Mouse (Mus musculus) heart, adult 2 months (tissue): ENCODE data around the gene Vps33a. TPM values are rescaled to one million over a fixed set of nuclear protein-coding genes. Genes with fewer than 3 reads are reported as not detected.

Source experiments
- DNase-seq, 2 experiments: peaks; one replicate each; pipeline ENCODE4 v3.0.0; 2021
- H3K27ac ChIP-seq: fragments of 200-600 bp; 2 replicates; pipeline ENCODE4 v1.8.1; 2022
- H3K27me3 ChIP-seq: fragments of 200-500 bp; 2 replicates; pipeline ENCODE4 v1.6.1; 2012; ENCODE audit warnings: mild to moderate bottlenecking, low read length, inconsistent platforms, mixed read lengths; ENCODE audit not compliant: control insufficient read depth, insufficient read depth
- H3K36me3 ChIP-seq: fragments of 200-500 bp; 2 replicates; pipeline ENCODE4 v1.6.1; 2012; ENCODE audit warnings: low read length, inconsistent platforms; ENCODE audit not compliant: control insufficient read depth, insufficient read depth
- H3K4me1 ChIP-seq: fragments of 200-500 bp; 2 replicates; pipeline ENCODE4 v1.6.1; 2011; ENCODE audit warnings: low read length; ENCODE audit not compliant: control insufficient read depth, insufficient read depth
- H3K4me3 ChIP-seq: fragments of 200-600 bp; 2 replicates; pipeline ENCODE4 v1.8.1; 2022
- H3K79me2 ChIP-seq: fragments of 200-500 bp; replicated peaks from 2 replicates; pipeline ENCODE4 v1.6.1; 2012; ENCODE audit warnings: mild to moderate bottlenecking, inconsistent platforms, low read length, moderate library complexity, mixed read lengths; ENCODE audit not compliant: control insufficient read depth, insufficient read depth
- H3K9ac ChIP-seq: fragments of 200-500 bp; 2 replicates; pipeline ENCODE4 v1.6.1; 2012; ENCODE audit warnings: low read depth, mild to moderate bottlenecking, control low read depth, inconsistent platforms, low read length, mixed read lengths
- CTCF ChIP-seq: fragments of 200-600 bp; IDR thresholded peaks from 2 replicates; pipeline ENCODE4 v1.8.1; 2022; ENCODE audit warnings: antibody characterized with exemption, mild to moderate bottlenecking, moderate library complexity
- EP300 ChIP-seq: fragments of 200-500 bp; IDR thresholded peaks from 2 replicates; pipeline ENCODE4 v1.6.1; 2011; ENCODE audit warnings: low read depth, low read length, control low read depth; ENCODE audit not compliant: insufficient read depth
- POLR2A ChIP-seq: fragments of 200-500 bp; IDR thresholded peaks from 2 replicates; pipeline ENCODE4 v1.6.1; 2011; ENCODE audit warnings: mild to moderate bottlenecking, low read depth, low read length, control low read depth; ENCODE audit not compliant: insufficient read depth
- WGBS: fragments of 180-500 bp; shearing (Covaris S2); methylation state at CpG from one replicate; pipeline ENCODE4 v1.1.7; 2018; 5-methylcytosine and 5-hydroxymethylcytosine counted together
- intact Hi-C: fragments of 180-260 bp; cut with DNase I; formaldehyde crosslinking; loops from one replicate; pipeline ENCODE4 v1.15.1; 2025
- polyA plus RNA-seq: library from polyadenylated mRNA; depleted of rRNA; stranded (reverse); fragments of >200 nt; gene quantifications from 2 replicates; pipeline ENCODE4 v1.2.3, GENCODE M21; 2012
- total RNA-seq, 2 experiments: library from RNA; stranded (reverse); gene quantifications; 2 replicates each; pipeline ENCODE4 v1.2.3; 2021

Vps33a gene
- total and polyA plus RNA-seq, 3 experiments = 13.0 to 32.1 (median 26.2) TPM

DNA sequence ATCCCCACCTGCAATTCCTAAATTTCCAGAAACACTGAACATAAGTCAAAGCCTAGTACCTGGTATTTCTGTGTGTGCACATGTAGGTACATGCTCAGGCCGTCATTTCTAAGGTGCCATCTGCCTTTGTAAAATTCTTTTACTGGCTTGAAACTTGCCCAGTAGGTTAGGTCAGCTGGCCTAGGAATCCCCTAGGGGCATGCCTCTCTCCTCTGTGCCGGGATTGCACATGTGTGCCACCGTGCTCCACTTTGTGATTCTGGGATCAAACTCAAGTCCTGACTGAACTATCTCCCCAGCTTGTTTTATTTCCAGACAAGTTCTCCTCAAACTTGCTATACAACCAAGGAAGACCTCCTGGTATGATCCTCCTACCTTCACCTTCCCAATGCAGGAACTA lies 3.9 kb upstream of the Vps33a start:
- no peaks in the 10 kb centered on the region for H3K36me3 ChIP-seq
- 75% methylated on average over 3 of the region's 3 CpGs for WGBS
- no peak overlapping the region for H3K9ac ChIP-seq
- no peak overlapping the region for H3K4me3 ChIP-seq
- no peaks in the 10 kb centered on the region; the same call in 1 of the 2 replicates for H3K4me1 ChIP-seq
- TF ChIP-seq CTCF (no peak), EP300 (no peak), POLR2A (no peak)
- intact Hi-C loops = no loop called here
- no peaks in the 10 kb centered on the region for H3K79me2 ChIP-seq
- H3K27me3 ChIP-seq = no peaks in the 10 kb centered on the region
- H3K27ac ChIP-seq = no peak overlapping the region
- DNase-seq = no peak

- intact Hi-C loops = no loop called here
- H3K27ac ChIP-seq = no peak overlapping the region; the same call in 1 of the 2 replicates
- H3K27me3 ChIP-seq = no peaks in the 10 kb centered on the region
- peaks cover 4% of the 10 kb centered on the region; the same call in 1 of the 2 replicates for H3K79me2 ChIP-seq
- WGBS = 63% methylated on average over 8 of the region's 8 CpGs
- no peak for DNase-seq
- TF ChIP-seq EP300 = no peak
- no peak for TF ChIP-seq POLR2A
- no peak for TF ChIP-seq CTCF
- H3K4me1 ChIP-seq = no peaks in the 10 kb centered on the region
- H3K9ac ChIP-seq = no peak overlapping the region
- H3K4me3 ChIP-seq = peak overlapping the region; percentile 66
- H3K36me3 ChIP-seq = no peaks in the 10 kb centered on the region
Observed at GRCm38 (mm10) chr5:123573362-123573761, 524 bp upstream of the Vps33a start.

DNA sequence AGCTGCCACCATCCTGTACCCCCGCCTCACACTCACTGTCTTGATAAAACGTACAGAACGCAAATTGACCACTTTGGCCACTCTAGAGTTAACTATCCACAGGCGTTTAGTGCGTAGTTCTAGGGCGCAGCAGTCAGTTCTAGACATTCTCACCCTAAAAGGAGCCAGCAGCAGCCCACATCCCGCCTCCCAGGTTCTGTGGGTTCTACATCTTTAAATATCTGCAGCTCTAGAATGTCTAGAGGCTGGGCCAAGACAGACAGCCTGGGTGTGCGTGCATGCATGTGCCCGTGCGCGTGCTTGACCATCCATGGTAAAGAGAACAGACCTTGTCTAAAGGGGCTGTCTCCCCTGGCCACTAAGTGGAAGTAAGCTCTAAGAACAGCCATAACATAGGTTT lies 11.7 kb downstream of the Vps33a start:
- Histone ChIP-seq H3K36me3 (no peaks in the 10 kb centered on the region), H3K9ac (no peak overlapping the region), H3K27ac (no peak overlapping the region), H3K4me3 (no peak overlapping the region), H3K27me3 (no peaks in the 10 kb centered on the region), H3K4me1 (no peaks in the 10 kb centered on the region), H3K79me2 (peaks cover 5% of the 10 kb centered on the region; the same call in 1 of the 2 replicates)
- intact Hi-C loops = no loop called here
- 93% methylated on average over 11 of the region's 11 CpGs for WGBS
- DNase-seq = no peak
- TF ChIP-seq EP300 = no peak
- TF ChIP-seq CTCF = no peak
- no peak for TF ChIP-seq POLR2A

- intact Hi-C loops = no loop called here
Observed at GRCm38 (mm10) chr5:123559588-123559987, 13.2 kb downstream of the Vps33a start.

GRCm38 (mm10) chr5:123556451-123556850 lies 16.4 kb downstream of the Vps33a start:
- Histone ChIP-seq H3K79me2 (0 out of 2 replicates have a peak, but pooled peaks cover 2% of the 10 kb centered on the region), H3K9ac (no peak overlapping the region), H3K36me3 (no peaks in the 10 kb centered on the region), H3K4me1 (no peaks in the 10 kb centered on the region), H3K4me3 (no peak overlapping the region), H3K27ac (no peak overlapping the region), H3K27me3 (no peaks in the 10 kb centered on the region)
- peak; percentile 60 to 63 for DNase-seq
- WGBS = 66% methylated on average over 2 of the region's 2 CpGs
- intact Hi-C loops = no loop called here
- no peak for TF ChIP-seq CTCF
- TF ChIP-seq POLR2A = no peak
- no peak for TF ChIP-seq EP300

More at GRCm38 (mm10) chr5:123559588-123559987, 13.2 kb downstream of the Vps33a start:
- no peak for TF ChIP-seq EP300
- no peak for TF ChIP-seq POLR2A
- TF ChIP-seq CTCF = no peak
- H3K27me3 ChIP-seq = no peaks in the 10 kb centered on the region
- 92% methylated on average over 8 of the region's 8 CpGs for WGBS
- no peak overlapping the region for H3K9ac ChIP-seq
- H3K79me2 ChIP-seq = peaks cover 5% of the 10 kb centered on the region; the same call in 1 of the 2 replicates
- H3K27ac ChIP-seq = no peak overlapping the region
- peak in 1 of 2 experiments; percentile 8 for DNase-seq
- no peaks in the 10 kb centered on the region for H3K36me3 ChIP-seq
- H3K4me3 ChIP-seq = no peak overlapping the region
- no peaks in the 10 kb centered on the region for H3K4me1 ChIP-seq

GRCm38 (mm10) chr5:123555693-123556092 lies 17.1 kb downstream of the Vps33a start:
- H3K4me1 ChIP-seq = no peaks in the 10 kb centered on the region
- no peak overlapping the region for H3K4me3 ChIP-seq
- no peak overlapping the region for H3K27ac ChIP-seq
- no peaks in the 10 kb centered on the region for H3K79me2 ChIP-seq
- TF ChIP-seq EP300 = no peak
- TF ChIP-seq CTCF = no peak
- TF ChIP-seq POLR2A = no peak
- 81% methylated on average over 7 of the region's 7 CpGs for WGBS
- peak in 1 of 2 experiments; percentile 15 for DNase-seq
- no peak overlapping the region for H3K9ac ChIP-seq
- no peaks in the 10 kb centered on the region for H3K36me3 ChIP-seq
- no peaks in the 10 kb centered on the region for H3K27me3 ChIP-seq
- intact Hi-C loops = no loop called here
